Mouse (Mus musculus) monocyte, adult 5-6 weeks (primary cell): Measurements from ENCODE around the gene Actl11. TPM values are rescaled to one million over a fixed set of nuclear protein-coding genes. Genes with fewer than 3 reads are reported as not detected.
A peak's percentile ranks its signal among the peaks of the same experiment; 100 is the strongest.

Experiments used
- ATAC-seq: fragments of 153-309, 156-312 bp; replicated peaks from 2 replicates; pipeline ENCODE4 v1.8.0; 2017; ENCODE audit warnings: mild to moderate bottlenecking; ENCODE audit not compliant: low TSS enrichment, insufficient number of reproducible peaks, severe bottlenecking, poor library complexity, low FRiP score
- total RNA-seq: library from RNA; stranded (forward); fragments of 200-1000, 200-491, 200-594 nt; gene quantifications from 3 replicates; pipeline ENCODE4 v1.2.3, GENCODE M21; 2017

Actl11 gene
- total RNA-seq, 1 experiment from 2014 or later, result 0.19 TPM

DNA sequence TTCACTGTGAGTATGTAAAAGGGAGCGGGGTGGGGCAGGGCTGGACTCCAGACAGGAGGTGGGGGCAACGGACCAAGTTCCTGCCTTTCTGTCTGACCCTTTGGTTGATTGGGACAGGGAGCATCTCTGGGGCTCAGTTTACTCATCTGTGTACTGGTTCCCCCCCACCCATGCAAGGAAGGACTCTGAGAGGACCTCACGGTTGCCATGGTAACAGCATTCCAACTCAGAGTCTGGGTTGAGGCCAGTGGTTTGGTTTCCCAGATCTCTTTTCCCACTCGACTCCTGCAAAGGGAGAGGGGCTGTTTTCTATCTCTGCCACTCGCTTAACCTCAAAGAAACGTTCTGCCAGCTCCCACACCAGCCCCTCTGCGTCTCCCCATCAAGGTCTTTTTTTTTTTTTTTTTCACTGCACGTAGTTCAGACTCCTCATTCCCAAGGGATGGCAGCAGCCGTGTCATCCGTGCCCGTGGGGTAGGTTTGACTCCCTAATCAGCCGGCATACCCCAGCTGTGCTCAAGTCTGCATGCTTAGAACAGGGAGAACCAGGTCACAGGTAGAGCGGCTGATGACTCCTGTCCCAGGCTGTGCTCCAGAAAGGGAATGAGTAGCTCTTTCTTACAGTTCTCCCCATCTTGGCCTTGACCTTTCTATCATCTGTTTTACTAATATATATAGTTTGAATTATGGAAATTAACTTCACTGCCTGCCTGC is 10.2 kb upstream of the Actl11 start:
- ATAC-seq, result no peak

GRCm38 (mm10) chr9:107918884-107919283 is 9.4 kb upstream of the Actl11 start:
- no peak for ATAC-seq

DNA sequence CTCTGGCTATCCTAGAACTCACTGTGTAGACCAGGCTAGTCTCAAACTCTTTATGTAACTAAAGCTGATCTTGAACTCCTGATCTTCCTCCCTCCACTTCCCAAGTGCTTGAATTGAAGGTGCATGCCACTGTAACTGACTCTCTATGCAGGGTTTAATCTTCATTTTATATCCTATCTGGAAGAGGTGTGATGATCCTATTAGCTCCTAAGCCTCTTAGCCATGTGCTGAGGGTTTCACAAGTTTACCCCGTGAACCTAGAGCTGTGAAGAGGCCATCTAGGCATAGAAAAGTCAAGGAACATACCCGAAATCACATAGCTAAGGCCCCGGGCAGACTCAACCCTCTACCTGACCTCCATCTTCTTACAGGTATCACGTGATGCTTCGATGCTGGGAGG is 8.8 kb upstream of the Actl11 start:
- ATAC-seq, result no peak

DNA sequence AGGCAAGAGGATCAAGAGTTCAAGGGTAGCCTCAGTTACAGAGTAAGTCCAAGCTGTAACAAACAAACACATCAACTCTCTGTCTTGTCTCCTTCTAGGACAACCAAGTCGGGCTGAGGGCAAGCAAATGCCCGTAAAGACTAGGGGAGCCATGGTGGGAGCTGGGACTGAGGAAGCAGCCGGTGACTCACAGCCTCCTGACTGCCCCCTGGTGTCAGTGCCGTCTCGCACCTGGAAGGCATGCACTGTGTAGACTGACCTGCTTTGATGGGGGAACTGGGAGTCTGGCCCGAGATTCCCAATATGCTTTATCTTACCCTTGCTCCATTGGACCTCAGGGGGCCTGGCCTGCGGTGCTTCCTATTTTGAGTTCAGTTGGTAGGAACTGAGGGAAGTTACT is 5.2 kb upstream of the Actl11 start:
- ATAC-seq, result peak; percentile 64; the same call in 1 of the 2 replicates

DNA sequence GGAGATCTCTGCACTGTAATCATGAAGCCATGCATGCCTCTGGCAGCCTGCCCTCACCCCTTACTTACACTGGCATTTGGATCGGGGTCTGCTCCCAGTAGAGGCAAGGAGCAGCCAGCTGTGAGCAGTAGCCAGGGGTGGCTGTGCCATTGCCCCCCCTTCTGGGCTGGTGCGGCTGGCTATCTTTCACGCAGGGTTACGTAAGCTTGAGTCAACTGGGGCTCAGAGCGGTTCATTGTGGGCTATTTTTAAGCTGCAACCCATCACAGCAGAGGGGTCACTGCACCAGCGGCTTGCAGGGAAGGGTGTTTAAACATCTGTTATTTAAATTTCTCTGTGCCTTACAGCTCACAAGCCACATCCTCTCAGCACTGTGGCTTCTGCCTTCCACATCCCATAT is 4.3 kb upstream of the Actl11 start:
- no peak for ATAC-seq

- ATAC-seq, result no peak
Observed at GRCm38 (mm10) chr9:107925251-107925650, 3.0 kb upstream of the Actl11 start.

DNA sequence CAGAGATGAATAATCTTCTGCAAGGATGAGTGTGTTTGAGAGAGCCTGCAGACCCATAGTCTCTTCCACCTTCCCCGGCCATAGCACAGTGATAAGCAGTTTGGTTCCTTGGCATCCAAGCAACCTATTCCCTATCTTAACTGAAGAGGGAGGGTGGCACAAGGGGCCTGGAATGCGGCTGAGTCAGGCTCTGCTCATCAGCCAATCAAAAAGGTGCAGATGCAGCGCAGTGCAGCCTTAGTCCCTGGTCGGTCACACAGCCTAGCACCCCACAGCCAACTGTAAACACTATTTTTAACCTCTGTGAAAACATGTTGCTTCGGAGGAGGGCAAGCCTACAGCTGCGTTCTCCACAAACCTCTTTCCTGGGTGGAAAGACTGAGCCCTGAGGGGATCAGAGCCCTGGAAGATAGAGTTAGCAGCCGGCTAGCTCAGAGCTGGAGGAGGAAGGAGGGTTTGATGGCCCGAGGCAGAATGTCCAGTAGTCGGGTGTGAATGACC is 1.3 kb upstream of the Actl11 start:
- ATAC-seq, result no peak

DNA sequence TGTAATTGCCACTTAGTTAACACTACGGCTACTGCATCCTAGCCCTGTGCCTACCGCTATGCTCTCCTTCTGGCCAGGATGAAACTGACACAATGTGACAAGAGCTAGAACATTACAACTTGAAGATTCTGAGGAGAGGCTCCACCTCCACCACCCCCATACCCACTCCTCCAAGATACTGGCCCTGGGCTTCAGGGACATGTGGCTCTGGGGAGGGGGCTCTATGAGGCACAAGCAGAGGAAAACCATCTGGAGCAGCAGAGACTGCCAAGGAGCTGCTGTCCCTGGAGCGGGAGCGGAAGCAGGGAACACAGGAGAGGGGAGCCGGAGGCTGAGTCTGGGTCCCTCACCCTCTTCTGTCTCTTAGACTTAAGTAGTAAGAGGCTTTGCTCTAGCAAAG is 520 bp upstream of the Actl11 start:
- no peak for ATAC-seq

GRCm38 (mm10) chr9:107932221-107932620 is 4.0 kb downstream of the Actl11 start:
- no peak for ATAC-seq

DNA sequence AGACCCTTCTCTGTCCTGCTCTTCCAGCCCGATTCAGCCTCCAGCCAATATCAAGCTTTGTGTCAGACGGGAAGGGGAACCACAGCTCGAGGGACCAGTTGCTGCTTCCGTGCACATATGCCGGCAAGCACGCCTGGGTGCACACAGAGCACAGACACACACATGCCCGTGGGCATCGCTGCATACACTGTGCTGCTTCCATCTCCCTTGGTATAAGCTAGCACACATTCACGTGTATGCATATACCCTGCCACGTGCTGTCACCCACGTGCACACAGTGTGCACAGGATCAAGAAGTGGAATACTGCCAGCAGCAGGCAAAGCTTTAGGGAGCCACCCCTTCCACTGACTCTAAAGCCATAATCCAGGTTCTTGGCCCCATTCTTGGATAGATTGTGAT is 5.9 kb downstream of the Actl11 start:
- no peak for ATAC-seq

DNA sequence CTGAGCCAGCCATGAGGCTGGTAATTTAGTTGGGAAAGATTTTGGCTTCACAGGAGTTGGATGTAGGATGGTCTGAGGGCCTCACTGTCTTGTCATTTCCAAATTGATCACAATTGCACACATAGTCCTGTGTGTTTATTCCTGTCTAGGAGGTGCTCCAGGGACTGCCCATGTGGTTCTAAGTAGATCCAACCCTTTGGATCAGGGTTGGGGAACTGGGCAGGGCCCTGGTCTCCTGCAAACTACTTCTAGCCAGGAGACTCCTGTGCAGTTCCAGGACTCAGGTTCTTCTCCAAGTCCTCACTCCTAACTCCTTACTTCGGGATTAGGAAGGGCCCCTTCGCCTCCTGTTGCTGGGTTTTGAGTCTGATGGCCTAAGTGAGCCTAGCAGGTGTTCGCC is 7.1 kb downstream of the Actl11 start, which contains the start of gene Camkv:
Camkv (plus strand) TSS at position 301 of the 400 bp plus-strand sequence.
- no peak for ATAC-seq

DNA sequence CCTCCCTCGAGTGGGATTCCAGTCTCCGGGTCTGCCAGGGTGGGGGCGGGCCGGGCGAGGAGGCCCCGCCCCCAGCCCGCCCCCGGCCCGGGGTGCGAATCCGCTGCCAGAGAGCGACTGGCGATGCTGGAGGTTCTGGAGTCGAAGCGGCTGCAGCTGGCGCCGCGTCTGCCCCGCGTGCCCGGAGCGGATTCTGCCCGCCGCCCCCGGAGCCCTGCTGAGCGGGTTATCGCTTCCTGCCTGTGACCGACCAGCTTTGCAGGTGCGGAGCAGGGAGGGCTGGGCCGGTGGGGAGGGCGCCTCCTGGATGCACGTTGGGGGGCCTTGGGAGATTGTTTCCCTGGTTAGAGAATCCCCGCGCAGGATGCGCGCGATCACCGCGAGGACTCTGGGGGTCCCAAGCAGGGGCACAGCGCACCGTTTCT is 7.5 kb downstream of the Actl11 start:
- no peak for ATAC-seq

DNA sequence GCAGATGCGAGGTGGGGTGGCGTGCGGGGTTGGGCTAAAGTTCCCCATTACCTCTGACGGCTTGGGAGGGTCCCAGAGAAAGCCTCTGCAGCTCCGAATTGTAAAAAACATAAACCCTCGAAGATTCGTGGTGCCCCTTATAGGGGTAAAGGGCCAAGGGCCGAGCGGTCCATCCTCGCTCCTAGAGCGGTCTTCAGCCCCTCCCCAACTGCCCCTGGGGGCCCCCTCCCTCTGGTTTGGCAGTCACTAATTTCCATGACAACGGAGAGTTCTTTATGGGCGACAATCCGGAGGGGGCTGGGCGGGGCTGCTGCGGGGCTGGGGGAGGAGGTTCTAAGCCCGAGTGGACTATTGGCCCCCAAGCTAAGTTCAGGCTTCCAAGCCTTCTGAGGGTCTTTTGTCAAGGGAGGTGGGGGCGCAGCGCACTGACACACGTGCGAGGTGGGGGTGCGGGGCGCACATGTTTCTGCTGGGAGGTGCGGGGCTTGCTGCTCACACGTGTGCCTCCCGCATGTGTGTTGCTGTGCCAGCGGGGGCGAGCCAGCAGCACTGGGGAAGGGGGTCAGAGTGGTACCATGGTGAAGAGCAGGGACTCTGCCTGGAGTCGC is 8.1 kb downstream of the Actl11 start:
- no peak for ATAC-seq

GRCm38 (mm10) chr9:107936831-107937230 is 8.6 kb downstream of the Actl11 start:
- ATAC-seq, result no peak

- no peak for ATAC-seq
Observed at GRCm38 (mm10) chr9:107947241-107948194, 19.2 kb downstream of the Actl11 start.

DNA sequence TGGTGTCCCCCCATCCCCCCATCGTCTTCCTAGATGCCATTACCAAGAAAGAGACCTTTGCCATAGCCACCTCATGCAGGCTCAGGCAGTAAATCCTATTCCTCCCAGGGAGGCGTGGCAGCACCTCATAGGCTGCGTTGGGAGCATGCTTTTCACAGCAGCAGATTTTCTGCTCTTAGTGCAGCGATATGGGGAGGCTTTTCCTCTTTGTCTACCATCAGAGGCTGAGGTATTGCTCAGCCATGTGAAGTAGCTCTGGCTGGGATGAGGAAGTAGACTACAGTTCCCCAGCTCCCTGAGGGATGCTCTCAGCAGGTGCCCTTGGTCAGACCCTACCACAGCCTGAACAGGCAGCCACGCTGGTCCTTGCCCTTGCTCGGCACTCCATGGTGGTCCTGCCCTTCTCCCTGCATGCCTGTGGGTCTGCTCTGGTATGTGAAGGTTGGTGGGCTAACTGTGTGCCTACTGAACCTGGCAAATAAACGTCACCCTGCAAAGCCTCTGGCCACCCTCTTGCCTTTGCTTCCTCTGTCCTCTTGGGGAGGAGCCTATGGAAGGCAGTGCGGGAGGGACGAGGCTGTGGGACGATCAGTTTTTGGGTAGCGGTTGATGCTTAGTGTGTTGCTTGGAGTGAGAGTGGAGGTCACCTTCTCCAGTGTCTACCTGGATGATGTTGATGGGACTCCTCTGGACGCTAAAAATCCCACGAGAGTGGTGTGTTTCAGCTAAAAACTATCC is 21.1 kb downstream of the Actl11 start:
- no peak for ATAC-seq

DNA sequence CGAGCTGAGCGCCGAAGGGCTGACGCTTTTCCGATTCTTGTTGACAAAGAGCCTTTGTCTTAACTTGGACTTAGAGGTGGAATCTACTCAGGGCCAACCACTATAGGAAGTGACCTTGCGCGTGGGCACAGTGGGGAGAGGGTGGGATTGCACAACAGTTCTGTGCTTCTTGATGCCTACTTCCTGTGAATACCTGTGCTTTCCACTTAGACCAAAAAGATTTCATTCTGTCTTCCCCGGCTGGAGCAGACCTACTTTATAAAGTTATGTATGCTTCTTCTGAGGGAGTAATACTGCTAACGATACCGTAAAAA is 21.6 kb downstream of the Actl11 start, which contains the start of gene Traip:
Traip (plus strand) TSS at position 215 of the 314 bp plus-strand sequence.
- no peak for ATAC-seq

- peak; percentile 87 for ATAC-seq
Observed at GRCm38 (mm10) chr9:107950460-107951355, 22.4 kb downstream of the Actl11 start.
